Mouse (Mus musculus) kidney, postnatal 0 days (tissue): Measurements from ENCODE around the gene Zc3h7a. TPM values are rescaled to one million over a fixed set of nuclear protein-coding genes. Genes with fewer than 3 reads are reported as not detected.

Experiments used
- ATAC-seq: fragments of 200-750 bp; cut with Nextera tagmentation; replicated peaks from 2 replicates; pipeline ENCODE4 v1.8.0; 2017; ENCODE audit warnings: low read depth, moderate number of reproducible peaks, moderate TSS enrichment, moderate library complexity; ENCODE audit not compliant: low FRiP score
- DNase-seq: peaks from one replicate; pipeline ENCODE4 v3.0.0-alpha.2; 2016; ENCODE audit warnings: low spot score
- H3K27ac ChIP-seq: fragments of 300-500 bp; sonication (generic); 2 replicates; pipeline ENCODE4 v1.5.1; 2014; ENCODE audit warnings: mild to moderate bottlenecking
- H3K27me3 ChIP-seq: fragments of 300-500 bp; sonication (generic); 2 replicates; pipeline ENCODE4 v1.6.1; 2014; ENCODE audit warnings: low read length, mixed read lengths; ENCODE audit not compliant: insufficient read depth
- H3K36me3 ChIP-seq: fragments of 300-500 bp; sonication (generic); 2 replicates; pipeline ENCODE4 v1.6.1; 2014; ENCODE audit warnings: low read length, mixed read lengths; ENCODE audit not compliant: insufficient read depth
- H3K4me1 ChIP-seq: fragments of 300-500 bp; sonication (generic); replicated peaks from 2 replicates; pipeline ENCODE4 v1.6.1; 2014; ENCODE audit warnings: antibody characterized with exemption, low read length, mixed read lengths; ENCODE audit not compliant: insufficient read depth
- H3K4me2 ChIP-seq: fragments of 300-500 bp; sonication (generic); 2 replicates; pipeline ENCODE4 v1.6.1; 2014; ENCODE audit warnings: mild to moderate bottlenecking, low read length, moderate library complexity, mixed read lengths
- H3K4me3 ChIP-seq: fragments of 300-500 bp; sonication (generic); replicated peaks from 2 replicates; pipeline ENCODE4 v1.5.1; 2014; ENCODE audit warnings: low read depth, low read length
- H3K9ac ChIP-seq: fragments of 300-500 bp; sonication (generic); 2 replicates; pipeline ENCODE4 v1.6.1; 2014; ENCODE audit warnings: low read depth, low read length
- H3K9me3 ChIP-seq: fragments of 300-500 bp; sonication (generic); replicated peaks from 2 replicates; pipeline ENCODE4 v1.6.1; 2016; ENCODE audit warnings: low read length, inconsistent platforms, mixed read lengths
- CTCF ChIP-seq: IDR thresholded peaks from 2 replicates; pipeline ENCODE4 v1.5.1; 2016; ENCODE audit warnings: antibody characterized with exemption, low read depth, mild to moderate bottlenecking, moderate library complexity
- WGBS: fragments of 180-500 bp; shearing (Covaris S2); extraction: QIAGEN DNeasy Blood & Tissue Kit; methylation state at CpG from one replicate; pipeline ENCODE4 v1.1.7; 2014; 5-methylcytosine and 5-hydroxymethylcytosine counted together
- microRNA-seq: library from miRNA; unstranded; fragments of <30 nt; microRNA quantifications from one replicate; pipeline ENCODE4, GENCODE M21; 2016
- polyA plus RNA-seq: library from polyadenylated mRNA; unstranded; fragments of >200 nt; fragmentation: Nextera tagmentation; extraction: Ambion mirVana; gene quantifications from 2 replicates; pipeline ENCODE4 v1.2.1, GENCODE M21; 2015

Zc3h7a gene
- polyA plus RNA-seq, 1 experiment from 2014 or later, result 45.0 TPM

DNA sequence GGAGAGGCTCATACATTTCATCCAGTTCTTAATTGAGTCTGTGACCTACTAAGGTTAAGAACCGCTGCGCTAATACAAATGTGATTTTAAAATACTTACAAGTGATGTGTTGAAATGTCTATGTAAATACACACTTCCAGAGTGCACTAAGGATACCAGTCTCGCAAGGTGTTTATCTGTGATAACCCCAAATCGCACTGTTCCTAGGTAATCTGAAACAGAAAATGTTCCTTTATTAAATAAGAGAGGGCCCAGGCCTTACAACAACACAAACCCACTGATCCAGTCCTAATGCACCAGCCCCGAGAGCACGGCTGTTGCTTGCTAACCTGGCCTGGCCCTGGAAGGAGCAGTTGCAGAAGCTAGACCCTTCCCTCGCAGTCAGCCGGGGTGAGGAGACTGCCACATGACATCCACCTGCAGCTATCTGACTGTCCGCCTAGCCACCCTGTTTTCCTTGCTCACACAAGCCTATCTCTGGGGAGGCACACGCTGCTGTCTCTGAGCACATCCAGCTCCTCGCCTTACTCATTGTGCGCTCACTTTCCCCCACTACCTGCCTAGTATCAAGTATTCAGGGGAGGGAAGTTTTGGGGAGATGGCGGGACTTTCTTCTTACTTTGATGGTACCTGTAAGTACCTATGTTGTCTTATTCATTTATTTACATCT is 82.3 kb downstream of the Zc3h7a start:
- WGBS, result 86% methylated on average over 13 of the region's 13 CpGs
- Histone ChIP-seq H3K36me3 (peaks cover 25% of the 10 kb centered on the region), H3K27ac (no peak overlapping the region), H3K27me3 (no peaks in the 10 kb centered on the region), H3K4me1 (no peaks in the 10 kb centered on the region), H3K4me3 (no peak overlapping the region), H3K9ac (no peak overlapping the region), H3K4me2 (no peak overlapping the region), H3K9me3 (no peaks in the 10 kb centered on the region)
- no peak for ATAC-seq
- DNase-seq, result no peak
- no peak for TF ChIP-seq CTCF

DNA sequence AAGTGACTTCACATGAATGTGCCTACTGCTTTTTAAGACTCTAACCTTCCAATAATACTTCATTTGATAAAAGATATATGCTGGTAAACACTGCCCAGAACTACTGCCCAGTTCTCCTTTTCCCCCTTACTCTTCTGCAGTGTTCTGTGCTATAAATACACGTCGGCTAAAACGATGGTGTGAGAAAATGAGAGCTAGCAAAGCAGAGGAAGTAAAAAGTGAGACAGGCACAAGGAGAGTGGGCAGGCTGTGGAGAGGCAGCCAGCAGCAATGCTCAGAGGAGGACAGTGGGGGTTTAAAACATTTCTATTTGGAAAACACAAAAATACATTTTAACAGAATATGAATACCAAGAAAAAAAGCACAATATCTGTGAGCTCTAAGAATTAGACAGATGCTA is 83.7 kb downstream of the Zc3h7a start:
- H3K27me3 ChIP-seq, result no peaks in the 10 kb centered on the region
- H3K27ac ChIP-seq, result no peak overlapping the region
- no peak overlapping the region for H3K9ac ChIP-seq
- ATAC-seq, result no peak
- no peaks in the 10 kb centered on the region for H3K4me1 ChIP-seq
- WGBS, result 40% methylated on average over 3 of the region's 3 CpGs
- no peak for TF ChIP-seq CTCF
- DNase-seq, result peak; percentile 9
- no peak overlapping the region for H3K4me2 ChIP-seq
- H3K9me3 ChIP-seq, result no peaks in the 10 kb centered on the region
- peaks cover 34% of the 10 kb centered on the region for H3K36me3 ChIP-seq
- H3K4me3 ChIP-seq, result no peak overlapping the region

DNA sequence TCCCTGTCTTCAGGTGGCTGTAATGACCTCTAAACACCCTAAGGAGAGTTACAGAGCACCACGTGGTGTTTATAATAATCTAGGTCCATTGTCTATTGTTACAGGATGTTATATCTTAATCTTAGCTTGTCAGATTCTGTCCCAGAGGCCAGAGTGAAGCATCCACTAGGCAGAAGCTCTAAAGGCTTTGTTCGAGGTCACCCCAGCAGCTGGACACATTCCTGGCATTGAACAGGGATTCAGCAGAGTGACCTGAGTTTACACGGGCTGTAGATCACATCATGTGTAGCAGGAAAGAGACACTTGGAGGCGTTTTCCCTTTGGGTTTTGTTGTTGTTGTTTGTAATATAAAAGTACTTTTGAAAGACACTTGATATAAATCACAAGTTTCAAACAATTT is 84.1 kb downstream of the Zc3h7a start:
- Histone ChIP-seq H3K9me3 (no peaks in the 10 kb centered on the region), H3K4me1 (no peaks in the 10 kb centered on the region), H3K27ac (no peak overlapping the region), H3K27me3 (no peaks in the 10 kb centered on the region), H3K36me3 (peaks cover 39% of the 10 kb centered on the region), H3K4me2 (no peak overlapping the region), H3K4me3 (no peak overlapping the region), H3K9ac (no peak overlapping the region)
- DNase-seq (peak; percentile 50), ATAC-seq (no peak)
- WGBS, result 47% methylated on average over 4 of the region's 4 CpGs
- TF ChIP-seq CTCF, result no peak

GRCm38 (mm10) chr16:11090836-11091570 is 85.2 kb downstream of the Zc3h7a start:
- H3K36me3 ChIP-seq, result peaks cover 44% of the 10 kb centered on the region
- 79% methylated on average over 10 of the region's 10 CpGs for WGBS

GRCm38 (mm10) chr16:11086856-11087588 is 89.2 kb downstream of the Zc3h7a start:
- no peak overlapping the region for H3K9ac ChIP-seq
- WGBS, result 76% methylated on average over 5 of the region's 5 CpGs
- H3K4me1 ChIP-seq, result no peaks in the 10 kb centered on the region
- no peak for DNase-seq
- H3K4me2 ChIP-seq, result no peak overlapping the region
- H3K9me3 ChIP-seq, result no peaks in the 10 kb centered on the region
- no peak overlapping the region for H3K27ac ChIP-seq
- ATAC-seq, result no peak
- no peak overlapping the region for H3K4me3 ChIP-seq
- H3K36me3 ChIP-seq, result peaks cover 55% of the 10 kb centered on the region
- peak; percentile 35 for TF ChIP-seq CTCF
- H3K27me3 ChIP-seq, result no peaks in the 10 kb centered on the region

More at GRCm38 (mm10) chr16:11090836-11091570, 85.2 kb downstream of the Zc3h7a start:
- no peak for ATAC-seq
- no peak overlapping the region for H3K27ac ChIP-seq
- no peaks in the 10 kb centered on the region for H3K9me3 ChIP-seq
- H3K4me2 ChIP-seq, result no peak overlapping the region
- no peak overlapping the region for H3K9ac ChIP-seq
- no peak for TF ChIP-seq CTCF
- H3K27me3 ChIP-seq, result no peaks in the 10 kb centered on the region
- no peak overlapping the region for H3K4me3 ChIP-seq
- H3K4me1 ChIP-seq, result no peaks in the 10 kb centered on the region
- no peak for DNase-seq

Small RNA genes within 50 kb of the gene (microRNA-seq; reads per million reads assigned to microRNA genes)
- 17.0 reads per million, percentile 31 among the genes with 10 or more reads in this experiment for gene Gm23935

Other genes with a start within 250 kb of the Zc3h7a start
- gene Snn, start 115.4 kb downstream of the Zc3h7a start, polyA plus RNA-seq, result 31.0 and 32.9 TPM in 2 replicates
- 137 and 145 TPM in 2 replicates for gene Litaf, start 110.2 kb downstream of the Zc3h7a start, polyA plus RNA-seq
- 28.8 and 33.3 TPM in 2 replicates for gene Txndc11, start 41.7 kb downstream of the Zc3h7a start, polyA plus RNA-seq
- 160 and 167 TPM in 2 replicates for gene Rsl1d1, start 26.9 kb upstream of the Zc3h7a start, polyA plus RNA-seq
- gene Gspt1, start 77.9 kb upstream of the Zc3h7a start, polyA plus RNA-seq, result 65.1 and 67.6 TPM in 2 replicates
- gene Tnfrsf17, start 137.4 kb upstream of the Zc3h7a start, polyA plus RNA-seq, result not detected in 2 replicates
- 6.9 and 10.8 TPM in 2 replicates for gene Snx29, start 146.5 kb upstream of the Zc3h7a start, polyA plus RNA-seq